Mouse (Mus musculus): ENCODE measurements around the gene Cabin1.

DNA sequence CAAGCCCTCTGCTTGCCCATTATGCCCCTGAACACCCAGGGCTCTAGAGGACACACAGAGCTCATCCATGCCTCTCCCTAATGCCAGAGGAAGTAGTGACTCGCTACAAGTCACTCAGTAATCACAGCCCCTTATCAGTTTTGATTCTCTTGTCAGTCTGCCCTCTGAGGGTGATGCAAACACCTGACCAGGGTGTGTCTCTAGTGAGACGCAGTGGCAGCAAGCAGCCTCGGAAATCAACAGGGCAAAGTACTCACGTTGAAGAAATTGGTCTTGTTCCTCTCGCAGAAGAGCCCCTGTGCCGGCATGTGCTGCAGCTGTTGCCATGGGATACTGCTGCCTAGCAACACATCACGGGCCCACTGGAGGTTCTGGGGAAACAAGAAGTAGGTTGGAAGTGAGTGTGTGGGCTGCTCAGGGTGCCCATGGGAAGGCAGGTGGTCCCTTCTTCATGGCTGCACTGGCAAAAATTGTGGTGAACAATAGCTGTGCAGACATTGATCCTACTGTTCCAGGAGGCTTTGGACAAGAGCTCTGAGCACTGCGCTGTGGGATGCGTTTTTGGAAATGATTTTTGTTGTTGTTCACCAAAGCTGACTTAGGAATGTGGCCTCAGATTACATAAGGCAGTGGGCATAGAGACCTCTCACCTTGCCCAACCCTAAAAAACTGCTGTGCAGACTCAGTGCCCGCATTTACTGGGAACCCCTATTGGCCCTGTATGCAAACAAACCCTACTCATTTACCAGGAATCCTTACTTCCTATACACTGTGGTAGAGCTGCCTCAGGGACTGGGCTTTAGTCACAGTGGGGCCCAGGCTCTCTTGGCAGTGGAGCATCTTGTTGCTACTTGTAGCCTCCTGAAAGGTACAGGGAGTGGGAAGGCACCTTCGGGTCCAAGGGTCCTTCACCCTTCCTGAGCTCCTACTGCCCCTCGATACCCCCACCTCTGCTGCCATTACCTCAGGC lies 79.8 kb downstream of the Cabin1 start:
- no peak for TF ChIP-seq CTCF (IDR thresholded peaks at IDR 0.05; ENCODE audit: low read depth)
- TF ChIP-seq EP300 (IDR thresholded peaks at IDR 0.05; ENCODE audit: low read depth): no peak
